ENCODE assay signal across 9 mouse cellular contexts in genomic region chr13:23285191-23285920, GRCm38 (mm10). TPM values are rescaled to one million over a fixed set of nuclear protein-coding genes. Genes with fewer than 3 reads are reported as not detected.
DNase-seq lines count a peak whose midpoint lies in the region; ATAC-seq and TF ChIP-seq lines count a peak whose summit lies in the region.
"Had no signal": no experiment of that assay in that cellular context is flagged by ENCODE, and none has a peak within 500 bp of the region (broad histone marks: within the 10 kb centered on the region; RNA-seq: fewer than 3 reads in every experiment).

No protein-coding gene starts in this region.

- TF ChIP-seq CTCF in brain, embryonic 14.5 days (IDR thresholded peaks at IDR 0.05; ENCODE audit: borderline replicate concordance, extremely low read depth, insufficient read depth, insufficient read length): no peak

- peak; percentile 36 to 66 for DNase-seq in left cerebral cortex, postnatal 14 days (ENCODE audit: low spot score in 2 of 2)
- DNase-seq in left cerebral cortex, postnatal 4 days: no peak
- peak; percentile 62 for DNase-seq in brain, embryonic 14.5 days (ENCODE audit: low read depth)
- peak; percentile 52 to 66 for DNase-seq in frontal cortex, postnatal 36 days (ENCODE audit: low spot score in 2 of 2)
- no peak for DNase-seq in urinary bladder, postnatal 25 days (ENCODE audit: low spot score)
- no peak for DNase-seq in urinary bladder, postnatal 36 days (ENCODE audit: low spot score in 2 of 2)
- DNase-seq in adrenal gland, postnatal 36 days: no peak

- ATAC-seq in megakaryocyte progenitor cell, adult 5-6 weeks (replicated peaks; ENCODE audit: poor library complexity): peak; percentile 71

- TF ChIP-seq POLR2A in brain, embryonic 14.5 days (IDR thresholded peaks at IDR 0.05; ENCODE audit: borderline replicate concordance, extremely low read depth, insufficient read depth, insufficient read length, poor library complexity, severe bottlenecking): no peak

- intact Hi-C loops in left cerebral cortex, postnatal 14 days (cut with DNase I): no loop called here
- intact Hi-C loops in left cerebral cortex, postnatal 4 days (cut with DNase I): loop anchor here (10.0 kb wide), 1 partner anchor 1231 kb away; no protein-coding TSS in a partner anchor

RNA-seq across cellular contexts. Expression of gene Vmn1r223, which starts 38.4 kb away (rescaled TPM):
- total RNA-seq in left cerebral cortex, postnatal 14 days (2021): not detected
- total RNA-seq in left cerebral cortex, postnatal 4 days (2021): not detected
- not detected in 2 replicates for polyA plus RNA-seq in brain, embryonic 14.5 days (2012; rRNA removed)
- total RNA-seq in megakaryocyte progenitor cell, adult 5-6 weeks (2015): not detected in 2 replicates
- total RNA-seq in megakaryocyte progenitor cell, adult 5-6 weeks (2017): not detected in 2 replicates
- not detected for total RNA-seq in adrenal gland, postnatal 36 days (2021)
- total RNA-seq: hematopoietic stem cell, adult 5-6 weeks had no signal

RNA-seq across cellular contexts. Expression of gene Vmn1r222, which starts 49.6 kb away (rescaled TPM):
- not detected for total RNA-seq in left cerebral cortex, postnatal 14 days (2021)
- total RNA-seq in left cerebral cortex, postnatal 4 days (2021): not detected
- not detected in 2 replicates for polyA plus RNA-seq in brain, embryonic 14.5 days (2012; rRNA removed)
- total RNA-seq in megakaryocyte progenitor cell, adult 5-6 weeks (2015): not detected in 2 replicates
- total RNA-seq in megakaryocyte progenitor cell, adult 5-6 weeks (2017): not detected in 2 replicates
- total RNA-seq in adrenal gland, postnatal 36 days (2021): not detected
- total RNA-seq: hematopoietic stem cell, adult 5-6 weeks had no signal

Comparison
In these comparisons a context has a peak if more than half of its experiments do, and no peak if none do; other contexts are left out.
1. DNase-seq: peak in left cerebral cortex, postnatal 14 days (2 of 2), brain, embryonic 14.5 days (single experiment) and frontal cortex, postnatal 36 days (2 of 2); none in left cerebral cortex, postnatal 4 days (single experiment), urinary bladder, postnatal 25 days (single experiment), urinary bladder, postnatal 36 days (0 of 2) and adrenal gland, postnatal 36 days (0 of 2).